Mouse (Mus musculus) adrenal gland, postnatal 36 days (tissue): Measurements from ENCODE around the gene Xlr5b. TPM values are rescaled to one million over a fixed set of nuclear protein-coding genes. Genes with fewer than 3 reads are reported as not detected.
"Not testable (repeated sequence)": the region's sequence is repeated elsewhere in the genome, so short reads cannot be mapped to it uniquely, and the experiment has no call there.

Source experiments
- DNase-seq, 2 experiments: peaks; one replicate each; pipeline ENCODE4 v3.0.0; 2021; ENCODE audit warnings: mixed read lengths in 1 of 2
- long read RNA-seq, 2 experiments: library from polyadenylated mRNA; stranded (forward); transcript quantifications; one replicate each; pipeline ENCODE4 v2.0.0; 2021; ENCODE audit warnings: borderline sequencing depth in 2 of 2
- total RNA-seq, 2 experiments: library from RNA; stranded (reverse); gene quantifications; 2 replicates each; pipeline ENCODE4 v1.2.3; 2021

Xlr5b gene
- total RNA-seq, result not detected
- long read RNA-seq, experiment 1, result 0 reads
- long read RNA-seq, experiment 2, result 0 reads

GRCm38 (mm10) chrX:73148496-73148895 is at the start of gene Xlr5b:
Gene Xlr5b (plus strand): TSS chrX:73148796.
- not testable (repeated sequence) for DNase-seq

DNA sequence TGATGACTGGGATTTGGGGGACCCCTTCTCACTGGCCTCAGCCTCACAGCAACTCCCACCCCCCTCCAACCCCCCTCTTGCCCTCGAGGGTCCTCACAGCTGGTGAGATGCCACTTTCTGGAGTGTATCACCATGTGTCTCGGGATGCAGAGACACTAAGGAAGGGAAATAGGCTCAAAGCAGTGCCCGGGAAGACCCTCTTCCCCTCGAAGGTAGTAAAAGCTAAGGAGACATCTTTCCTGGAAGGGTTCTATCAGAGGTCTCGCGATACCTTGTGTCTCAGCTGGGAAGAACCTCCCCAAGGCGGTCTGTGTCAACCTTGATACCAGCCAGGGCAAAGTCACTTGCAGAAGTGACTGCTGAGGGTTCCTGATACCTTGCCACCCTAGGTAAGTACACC is 31.8 kb upstream of the Xlr5b start, which contains the start of gene Gm14685:
Gene Gm14685, plus strand, starts transcription at position 301 of the 400 bp plus-strand sequence.
- DNase-seq, result not testable (repeated sequence)

- not testable (repeated sequence) for DNase-seq
Observed at GRCm38 (mm10) chrX:73122859-73123829, 25.5 kb upstream of the Xlr5b start.

DNA sequence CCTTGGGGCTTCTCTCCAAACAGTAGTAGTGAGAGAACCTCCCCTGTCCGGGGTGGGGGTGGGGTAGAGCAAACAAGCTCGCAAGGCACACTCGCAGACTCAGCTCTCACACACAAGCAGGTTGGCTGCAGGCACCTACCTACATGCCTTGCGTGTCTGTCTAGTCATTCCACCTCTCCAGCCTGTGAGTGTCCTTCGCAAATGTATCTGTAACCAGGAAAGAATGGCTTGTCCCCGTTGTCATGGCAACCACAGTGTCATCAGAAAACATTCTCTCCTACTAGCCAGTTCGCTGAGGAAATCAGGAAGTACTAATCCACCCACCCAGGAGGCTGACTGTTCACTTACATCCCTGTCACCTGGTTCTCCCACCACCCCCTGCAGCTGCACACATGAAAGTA is 5.4 kb upstream of the Xlr5b start:
- not testable (repeated sequence) for DNase-seq

GRCm38 (mm10) chrX:73149350-73149749 is 754 bp downstream of the Xlr5b start, which contains the start of gene DXBay18:
Gene DXBay18 (minus strand): TSS chrX:73149450.
- DNase-seq, result not testable (repeated sequence)

- not testable (repeated sequence) for DNase-seq
Observed at GRCm38 (mm10) chrX:73176889-73177288, 28.3 kb downstream of the Xlr5b start, which contains the start of gene Spin2d. Gene Spin2d (minus strand): TSS chrX:73176989.

DNA sequence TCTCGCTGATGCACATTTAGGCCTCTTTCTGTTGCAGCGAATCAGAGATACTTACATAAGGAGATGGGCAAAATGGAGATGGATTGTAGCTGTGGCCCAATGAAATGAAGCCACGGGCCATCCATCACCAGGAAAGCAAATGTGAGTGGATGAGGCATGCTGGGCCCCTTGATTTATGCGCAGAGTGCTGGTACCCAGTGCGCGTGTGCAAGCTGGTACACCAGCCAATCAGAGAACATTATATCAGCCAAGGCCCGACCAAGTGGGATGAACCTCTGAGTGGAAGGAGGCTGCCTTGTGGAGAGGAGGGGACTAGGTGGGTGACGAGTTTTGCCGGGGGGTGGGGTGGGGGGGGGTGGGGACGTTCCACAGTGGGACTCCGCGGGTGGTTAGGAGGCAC is 43.3 kb downstream of the Xlr5b start, which contains the start of gene Xlr3b:
Gene Xlr3b, plus strand, starts transcription at position 274 of the 400 bp plus-strand sequence.
- peak in 1 of 2 experiments; percentile 19 for DNase-seq

Other genes with a start within 250 kb of the Xlr5b start
- 10 to 100 TPM; 48.7 to 49.5 TPM for gene Cetn2, start 230.4 kb upstream of the Xlr5b start, total RNA-seq
- gene Nsdhl, start 230.2 kb upstream of the Xlr5b start, total RNA-seq, result 10 to 100 TPM; 48.7 to 50.8 TPM
- gene Zfp185, start 161.5 kb upstream of the Xlr5b start, total RNA-seq, result 1 to 10 TPM; 3.4 TPM
- under 1 TPM; 0.10 to 0.30 TPM for gene Pnma5, start 111.7 kb upstream of the Xlr5b start, total RNA-seq
- under 1 TPM; 0.10 to 0.13 TPM for gene Pnma3, start 84.0 kb upstream of the Xlr5b start, total RNA-seq
- gene Xlr4a, start 66.3 kb upstream of the Xlr5b start, total RNA-seq, result 1 to 10 TPM in 1 of 2 experiments, under 1 TPM in 1; 0.53 to 1.2 TPM
- under 1 TPM; 0.53 to 0.76 TPM for gene Xlr3a, start 51.7 kb upstream of the Xlr5b start, total RNA-seq
- under 1 TPM in 1 of 2 experiments, not detected in 1; 0.13 TPM for gene Gm14685, start 31.7 kb upstream of the Xlr5b start, total RNA-seq
- under 1 TPM in 1 of 2 experiments, not detected in 1; 0.10 TPM for gene DXBay18, start 654 bp downstream of the Xlr5b start, total RNA-seq
- not detected for gene Spin2d, start 28.2 kb downstream of the Xlr5b start, total RNA-seq
- gene Xlr3b, start 43.4 kb downstream of the Xlr5b start, total RNA-seq, result 10 to 100 TPM in 1 of 2 experiments, 1 to 10 TPM in 1; 5.4 to 10.2 TPM
- gene Xlr4b, start 65.5 kb downstream of the Xlr5b start, total RNA-seq, result under 1 TPM in 1 of 2 experiments, not detected in 1; 0.63 TPM
- gene F8a, start 79.5 kb downstream of the Xlr5b start, total RNA-seq, result 10 to 100 TPM in 1 of 2 experiments, 1 to 10 TPM in 1; 9.0 to 10.1 TPM
- under 1 TPM in 1 of 2 experiments, not detected in 1; 0.99 TPM for gene Xlr4c, start 94.3 kb downstream of the Xlr5b start, total RNA-seq
- under 1 TPM in 1 of 2 experiments, not detected in 1; 0.26 TPM for gene Xlr3c, start 116.6 kb downstream of the Xlr5b start, total RNA-seq
- gene Xlr5a, start 144.2 kb downstream of the Xlr5b start, total RNA-seq, result not detected
- not detected for gene Xlr5c, start 144.2 kb downstream of the Xlr5b start, total RNA-seq
- gene Gm45015, start 188.0 kb downstream of the Xlr5b start, total RNA-seq, result not detected
- 10 to 100 TPM; 22.5 to 24.5 TPM for gene Zfp275, start 193.8 kb downstream of the Xlr5b start, total RNA-seq
- not detected for gene Gm18336, start 249.9 kb downstream of the Xlr5b start, total RNA-seq